Mouse (Mus musculus) heart, postnatal 10 days (tissue): ENCODE results near the gene Btnl2. TPM values are rescaled to one million over a fixed set of nuclear protein-coding genes. Genes with fewer than 3 reads are reported as not detected.
"Not testable (repeated sequence)": the region's sequence is repeated elsewhere in the genome, so short reads cannot be mapped to it uniquely, and the experiment has no call there.

Experiments
- DNase-seq, 2 experiments: peaks; one replicate each; pipeline ENCODE4 v3.0.0; 2021
- intact Hi-C: fragments of 180-260 bp; cut with DNase I; formaldehyde crosslinking; loops from one replicate; pipeline ENCODE4 v1.15.1; 2025
- total RNA-seq, 2 experiments: library from RNA; stranded (reverse); gene quantifications; 2 replicates each; pipeline ENCODE4 v1.2.3; 2021

The Btnl2 gene
- total RNA-seq: under 1 TPM; 0.22 to 0.30 TPM

GRCm38 (mm10) chr17:34354539-34354938 lies at the start of gene Btnl2:
TSS of gene Btnl2 (plus strand) at chr17:34354822.
- DNase-seq: no peak
- intact Hi-C loops: no loop called here

GRCm38 (mm10) chr17:34305380-34306030 lies 49.1 kb upstream of the Btnl2 start, which contains the start of gene H2-Eb1:
TSS of gene H2-Eb1 (plus strand) at chr17:34305867.
- intact Hi-C loops: no loop called here
- DNase-seq: peak; percentile 90 to 91

- intact Hi-C loops: no loop called here
- no peak for DNase-seq
Observed at GRCm38 (mm10) chr17:34306407-34306806, 48.2 kb upstream of the Btnl2 start.

GRCm38 (mm10) chr17:34307216-34307615 lies 47.4 kb upstream of the Btnl2 start:
- DNase-seq: no peak
- intact Hi-C loops: no loop called here

- DNase-seq: no peak
- intact Hi-C loops: no loop called here
Observed at GRCm38 (mm10) chr17:34308161-34308560, 46.5 kb upstream of the Btnl2 start.

GRCm38 (mm10) chr17:34309225-34309624 lies 45.4 kb upstream of the Btnl2 start:
- intact Hi-C loops: no loop called here
- peak; percentile 13 to 18 for DNase-seq

- peak; percentile 80 for DNase-seq
- intact Hi-C loops: loop anchor here (5.0 kb wide), 1 partner anchor 138 kb away; no protein-coding TSS in a partner anchor
Observed at GRCm38 (mm10) chr17:34309683-34310385, 44.8 kb upstream of the Btnl2 start.

- not testable (repeated sequence) for DNase-seq
- intact Hi-C loops: loop anchor here (5.0 kb wide), 1 partner anchor 138 kb away; no protein-coding TSS in a partner anchor
Observed at GRCm38 (mm10) chr17:34310526-34310925, 44.1 kb upstream of the Btnl2 start.

- intact Hi-C loops: loop anchor here (5.0 kb wide), 1 partner anchor 140 kb away; no protein-coding TSS in a partner anchor
- no peak for DNase-seq
Observed at GRCm38 (mm10) chr17:34312185-34312584, 42.4 kb upstream of the Btnl2 start.

- intact Hi-C loops: loop anchor here (1.0 to 5.0 kb wide), 2 partner anchors 63 to 141 kb away; no protein-coding TSS in a partner anchor
Observed at GRCm38 (mm10) chr17:34313393-34313792, 41.2 kb upstream of the Btnl2 start.

GRCm38 (mm10) chr17:34314286-34314685 lies 40.3 kb upstream of the Btnl2 start:
- intact Hi-C loops: loop anchor here (5.0 kb wide), 1 partner anchor 142 kb away; no protein-coding TSS in a partner anchor
- no peak for DNase-seq

More at GRCm38 (mm10) chr17:34313393-34313792, 41.2 kb upstream of the Btnl2 start:
- DNase-seq: peak; percentile 84 to 92

- no peak for DNase-seq
- intact Hi-C loops: no loop called here
Observed at GRCm38 (mm10) chr17:34315512-34315911, 39.1 kb upstream of the Btnl2 start.

GRCm38 (mm10) chr17:34316697-34317096 lies 37.9 kb upstream of the Btnl2 start:
- intact Hi-C loops: no loop called here

GRCm38 (mm10) chr17:34317275-34317674 lies 37.3 kb upstream of the Btnl2 start:
- intact Hi-C loops: no loop called here
- DNase-seq: no peak

More at GRCm38 (mm10) chr17:34316697-34317096, 37.9 kb upstream of the Btnl2 start:
- DNase-seq: no peak

GRCm38 (mm10) chr17:34325436-34325835 lies 29.2 kb upstream of the Btnl2 start, which contains the start of gene H2-Eb2:
TSS of gene H2-Eb2 (plus strand) at chr17:34325665.
- DNase-seq: no peak
- intact Hi-C loops: no loop called here

GRCm38 (mm10) chr17:34326373-34326772 lies 28.2 kb upstream of the Btnl2 start:
- no peak for DNase-seq
- intact Hi-C loops: no loop called here

- intact Hi-C loops: no loop called here
- DNase-seq: no peak
Observed at GRCm38 (mm10) chr17:34329807-34330206, 24.8 kb upstream of the Btnl2 start.

GRCm38 (mm10) chr17:34331200-34331599 lies 23.4 kb upstream of the Btnl2 start:
- no peak for DNase-seq
- intact Hi-C loops: no loop called here

GRCm38 (mm10) chr17:34340619-34341402 lies 13.8 kb upstream of the Btnl2 start:
- intact Hi-C loops: no loop called here
- DNase-seq: peak in 1 of 2 experiments; percentile 3

- intact Hi-C loops: no loop called here
- no peak for DNase-seq
Observed at GRCm38 (mm10) chr17:34344882-34345281, 9.7 kb upstream of the Btnl2 start.

- intact Hi-C loops: no loop called here
- DNase-seq: no peak
Observed at GRCm38 (mm10) chr17:34345486-34345885, 9.1 kb upstream of the Btnl2 start.
